Mouse (Mus musculus): ENCODE results near the gene Zfp189. TPM values are rescaled to one million over a fixed set of nuclear protein-coding genes. Genes with fewer than 3 reads are reported as not detected.
A peak's percentile ranks its signal among the peaks of the same experiment; 100 is the strongest.
"Not testable (repeated sequence)": the region's sequence is repeated elsewhere in the genome, so short reads cannot be mapped to it uniquely, and the experiment has no call there.

Zfp189 gene
- polyA plus RNA-seq (2012; ENCODE audit: insufficient read depth, insufficient read length, missing spikeins), result 4.7 and 7.5 TPM in 2 replicates

GRCm38 (mm10) chr4:49520572-49521340 is at the start of gene Zfp189, which contains the start of gene Mrpl50:
Gene Zfp189 (plus strand): TSS chr4:49521176.
Gene Mrpl50 (minus strand): TSS chr4:49521093.
- Histone ChIP-seq H3K4me1 (ENCODE audit: control insufficient read depth, insufficient read depth, insufficient read length, low read length) (peaks cover 6% of the 10 kb centered on the region), H3K4me3 (ENCODE audit: insufficient read depth, low read depth, low read length) (peak within 1 kb of the TSS; percentile 85), H3K27ac (replicated peaks; ENCODE audit: low read depth, low read length) (peak within 1 kb of the TSS; percentile 78)

DNA sequence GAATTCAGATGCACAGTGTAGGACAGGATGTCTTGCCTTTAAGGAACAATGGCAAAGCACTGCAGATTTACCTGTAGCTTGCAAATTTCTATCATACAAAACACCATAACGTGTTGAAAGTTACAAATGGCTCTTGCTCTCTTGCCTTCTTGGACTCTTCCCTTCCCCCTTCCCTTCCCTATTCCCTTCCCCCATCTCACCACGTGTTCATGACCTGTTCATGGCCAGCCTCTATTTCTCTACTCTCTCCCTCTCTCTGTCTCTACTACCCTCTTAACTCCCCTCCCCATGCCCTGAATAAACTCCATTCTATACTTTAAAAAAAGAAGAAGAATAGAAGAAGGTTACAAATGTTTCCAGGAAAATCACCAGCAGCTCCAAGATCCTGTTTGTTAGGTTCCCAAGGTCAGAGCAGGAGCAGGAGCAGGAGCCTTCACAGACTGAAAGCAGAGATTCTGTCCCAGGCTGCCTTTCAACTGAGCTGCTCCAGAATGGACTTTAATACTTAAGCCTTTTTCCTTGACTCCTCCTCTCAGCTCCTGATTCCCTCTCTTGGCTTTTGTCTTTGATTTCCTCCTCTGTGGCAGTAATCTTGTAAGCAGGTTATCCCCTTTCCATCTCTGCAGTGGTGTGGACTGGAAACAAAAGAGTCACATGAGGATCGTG is 47.4 kb upstream of the Zfp189 start, which contains the start of gene Acnat1:
Acnat1 (minus strand) TSS at position 478 of the 666 bp plus-strand sequence.
- no peaks in the 10 kb centered on the region for H3K4me1 ChIP-seq (ENCODE audit: control insufficient read depth, insufficient read depth, insufficient read length, low read length)
- H3K27ac ChIP-seq (replicated peaks; ENCODE audit: low read depth, low read length), result no peak within 1 kb of the TSS
- no peak within 1 kb of the TSS for H3K4me3 ChIP-seq (ENCODE audit: insufficient read depth, low read depth, low read length)

DNA sequence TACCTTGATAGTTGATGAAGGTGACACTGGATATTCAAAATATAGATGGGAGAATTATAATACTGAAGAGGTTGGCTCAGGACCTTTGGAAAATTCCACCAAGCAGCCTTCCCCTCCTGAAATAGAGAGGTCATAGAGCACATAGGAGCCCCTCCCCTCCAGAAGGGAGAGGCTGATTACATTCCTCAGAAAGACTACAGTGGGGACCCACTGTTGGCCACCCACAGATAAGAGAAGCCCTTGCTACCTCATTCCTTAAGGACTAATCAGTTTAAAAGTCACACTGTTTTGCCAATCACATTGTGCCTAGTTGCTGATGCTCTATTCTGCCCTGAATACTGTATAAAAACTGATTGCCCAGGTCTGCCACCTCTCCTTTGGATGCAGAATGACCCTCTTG is 46.4 kb upstream of the Zfp189 start:
- H3K4me3 ChIP-seq (ENCODE audit: insufficient read depth, low read depth, low read length), result no peak overlapping the region
- H3K27ac ChIP-seq (replicated peaks; ENCODE audit: low read depth, low read length), result no peak overlapping the region
- H3K4me1 ChIP-seq (ENCODE audit: control insufficient read depth, insufficient read depth, insufficient read length, low read length), result no peaks in the 10 kb centered on the region

- no peak overlapping the region for H3K27ac ChIP-seq (replicated peaks; ENCODE audit: low read depth, low read length)
- H3K4me3 ChIP-seq (ENCODE audit: insufficient read depth, low read depth, low read length), result peak overlapping the region; percentile 36; the same call in 1 of the 2 replicates
Measured at GRCm38 (mm10) chr4:49478118-49478877, 42.7 kb upstream of the Zfp189 start.

DNA sequence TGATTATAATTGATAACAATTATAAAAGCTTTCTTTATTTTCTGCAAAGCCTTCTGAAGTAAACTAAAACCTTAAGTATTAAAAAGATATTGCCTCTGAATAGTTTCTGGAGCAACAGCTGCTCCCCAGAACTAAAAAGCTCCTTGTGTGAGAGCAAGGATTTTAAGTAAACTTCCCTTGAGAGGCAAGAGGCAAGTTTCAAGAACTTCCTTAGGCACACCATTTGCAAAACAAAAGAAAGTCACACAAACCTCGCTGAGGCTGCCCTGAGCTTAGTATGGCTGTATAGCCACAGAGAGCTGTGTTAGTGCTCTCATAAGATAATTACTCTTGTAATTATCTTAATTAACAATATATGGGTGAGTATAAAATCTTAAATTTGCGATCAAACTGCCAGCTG is 41.9 kb upstream of the Zfp189 start:
- not testable (repeated sequence) for H3K4me3 ChIP-seq (ENCODE audit: insufficient read depth, low read depth, low read length); H3K27ac ChIP-seq (replicated peaks; ENCODE audit: low read depth, low read length); H3K4me1 ChIP-seq (ENCODE audit: control insufficient read depth, insufficient read depth, insufficient read length, low read length)

More at GRCm38 (mm10) chr4:49478118-49478877, 42.7 kb upstream of the Zfp189 start:
- no peaks in the 10 kb centered on the region for H3K4me1 ChIP-seq (ENCODE audit: control insufficient read depth, insufficient read depth, insufficient read length, low read length)

GRCm38 (mm10) chr4:49480104-49480760 is 40.7 kb upstream of the Zfp189 start:
- H3K4me3 ChIP-seq (ENCODE audit: insufficient read depth, low read depth, low read length), result no peak overlapping the region
- no peaks in the 10 kb centered on the region for H3K4me1 ChIP-seq (ENCODE audit: control insufficient read depth, insufficient read depth, insufficient read length, low read length)
- H3K27ac ChIP-seq (replicated peaks; ENCODE audit: low read depth, low read length), result no peak overlapping the region

- Histone ChIP-seq H3K4me3 (ENCODE audit: insufficient read depth, low read depth, low read length) (no peak overlapping the region), H3K27ac (replicated peaks; ENCODE audit: low read depth, low read length) (no peak overlapping the region), H3K4me1 (ENCODE audit: control insufficient read depth, insufficient read depth, insufficient read length, low read length) (no peaks in the 10 kb centered on the region)
Measured at GRCm38 (mm10) chr4:49480896-49481295, 40.1 kb upstream of the Zfp189 start.

DNA sequence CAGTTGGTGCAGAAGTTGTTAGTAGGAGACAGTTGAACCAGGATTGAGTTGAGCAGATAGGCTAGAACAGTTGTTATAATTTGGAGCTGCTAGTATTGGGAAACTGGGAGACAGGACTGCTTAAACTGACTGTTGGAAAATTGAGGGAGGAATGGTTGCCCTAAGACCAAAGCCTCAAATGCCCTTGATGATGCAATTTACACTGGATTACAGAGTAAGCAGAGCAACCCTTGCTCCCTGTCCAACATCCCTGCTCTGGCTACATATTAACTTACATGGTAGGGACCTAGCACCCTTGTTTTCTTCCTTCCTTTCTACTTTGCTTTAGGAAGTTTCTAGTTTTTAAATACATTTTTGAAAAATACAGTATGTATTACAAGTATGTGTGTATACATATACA is 35.5 kb upstream of the Zfp189 start:
- no peak overlapping the region for H3K4me3 ChIP-seq (ENCODE audit: insufficient read depth, low read depth, low read length)
- H3K27ac ChIP-seq (replicated peaks; ENCODE audit: low read depth, low read length), result no peak overlapping the region
- no peaks in the 10 kb centered on the region for H3K4me1 ChIP-seq (ENCODE audit: control insufficient read depth, insufficient read depth, insufficient read length, low read length)

DNA sequence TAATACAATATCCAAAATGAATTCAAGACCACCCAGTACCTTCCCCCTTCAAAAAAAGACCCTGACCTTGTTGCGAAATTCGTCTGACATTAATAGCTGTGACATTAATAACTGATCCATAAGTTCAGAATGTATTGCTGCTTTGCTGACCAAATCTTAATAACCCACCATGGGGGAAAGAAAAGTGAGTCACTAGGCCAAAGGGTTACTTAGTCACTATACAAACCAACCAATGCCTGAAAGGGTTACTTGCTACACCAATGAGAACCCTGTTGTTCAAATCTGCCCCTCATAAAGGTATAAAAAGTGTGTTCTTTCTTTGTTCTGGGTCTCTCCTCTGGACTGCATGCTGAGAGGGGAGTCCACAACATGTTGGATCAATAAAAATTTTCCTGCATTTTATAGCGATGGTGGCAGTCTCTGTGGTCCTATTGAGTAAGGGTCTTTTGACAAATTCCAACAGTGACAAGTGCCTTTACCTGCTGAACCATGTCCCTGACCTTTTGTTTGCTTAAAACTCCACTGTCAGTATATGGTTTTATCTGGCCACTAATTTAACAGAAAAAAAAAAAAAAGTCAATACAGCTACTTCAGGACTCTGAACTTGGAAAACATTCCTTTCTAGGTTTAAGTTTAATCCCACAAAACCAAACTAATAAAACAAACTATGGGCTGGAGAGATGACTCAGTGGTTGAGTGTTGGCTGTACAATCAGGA is 34.9 kb upstream of the Zfp189 start:
- not testable (repeated sequence) for H3K4me3 ChIP-seq (ENCODE audit: insufficient read depth, low read depth, low read length); H3K4me1 ChIP-seq (ENCODE audit: control insufficient read depth, insufficient read depth, insufficient read length, low read length); H3K27ac ChIP-seq (replicated peaks; ENCODE audit: low read depth, low read length)

- Histone ChIP-seq H3K4me3 (ENCODE audit: insufficient read depth, low read depth, low read length) (no peak overlapping the region), H3K27ac (replicated peaks; ENCODE audit: low read depth, low read length) (no peak overlapping the region)
Measured at GRCm38 (mm10) chr4:49503563-49503962, 17.4 kb upstream of the Zfp189 start.

GRCm38 (mm10) chr4:49506386-49506785 is 14.6 kb upstream of the Zfp189 start, which contains the start of gene Baat:
Gene Baat (minus strand): TSS chr4:49506557.
- Histone ChIP-seq H3K4me1 (ENCODE audit: control insufficient read depth, insufficient read depth, insufficient read length, low read length) (no peaks in the 10 kb centered on the region), H3K27ac (replicated peaks; ENCODE audit: low read depth, low read length) (no peak within 1 kb of the TSS), H3K4me3 (ENCODE audit: insufficient read depth, low read depth, low read length) (no peak within 1 kb of the TSS)

More at GRCm38 (mm10) chr4:49503563-49503962, 17.4 kb upstream of the Zfp189 start:
- H3K4me1 ChIP-seq (ENCODE audit: control insufficient read depth, insufficient read depth, insufficient read length, low read length), result no peaks in the 10 kb centered on the region

DNA sequence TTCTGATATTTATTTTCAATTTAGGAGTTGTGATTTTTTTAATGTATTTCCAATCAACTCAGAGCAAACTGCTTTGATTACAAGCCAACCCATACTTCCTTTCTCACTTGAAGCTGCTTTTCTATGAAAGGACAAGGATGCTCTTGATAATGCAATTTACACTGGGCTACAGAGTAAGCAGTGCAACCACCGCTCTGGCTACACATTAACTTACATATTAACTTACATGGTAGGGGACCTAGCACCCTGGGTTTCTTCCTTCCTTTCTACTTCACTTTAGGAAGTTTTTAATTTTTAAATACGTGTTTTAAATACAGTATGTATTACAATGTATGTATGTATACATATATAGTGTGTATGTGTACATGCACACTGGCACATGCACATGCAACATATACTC is 11.8 kb upstream of the Zfp189 start:
- Histone ChIP-seq H3K4me1 (ENCODE audit: control insufficient read depth, insufficient read depth, insufficient read length, low read length) (no peaks in the 10 kb centered on the region), H3K4me3 (ENCODE audit: insufficient read depth, low read depth, low read length) (no peak overlapping the region), H3K27ac (replicated peaks; ENCODE audit: low read depth, low read length) (no peak overlapping the region)

DNA sequence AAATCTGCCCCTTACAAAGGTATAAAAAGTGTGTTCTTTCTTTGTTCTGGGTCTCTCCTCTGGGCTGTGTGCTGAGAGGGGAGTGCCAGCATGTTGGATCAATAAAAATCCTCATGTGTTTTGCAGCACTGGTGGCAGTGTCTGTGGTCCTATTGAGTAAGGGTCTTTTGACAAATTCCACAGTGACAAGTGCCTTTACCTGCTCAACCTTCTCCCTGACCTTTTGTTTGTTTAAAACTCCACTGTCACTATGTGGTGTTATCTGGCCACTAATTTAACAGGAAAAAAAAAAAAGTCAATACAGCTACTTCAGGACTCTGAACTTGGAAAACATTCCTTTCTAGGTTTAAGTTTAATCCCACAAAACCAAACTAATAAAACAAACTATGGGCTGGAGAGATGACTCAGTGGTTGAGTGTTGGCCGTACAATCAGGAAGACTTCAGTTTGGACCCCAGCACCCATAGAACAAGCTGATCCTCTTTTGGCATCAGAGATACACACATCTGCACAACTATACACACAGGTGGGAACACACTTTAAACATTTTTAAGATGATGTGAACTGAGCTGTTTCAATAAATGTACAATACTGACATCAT is 10.6 kb upstream of the Zfp189 start:
- H3K4me1 ChIP-seq (ENCODE audit: control insufficient read depth, insufficient read depth, insufficient read length, low read length); H3K4me3 ChIP-seq (ENCODE audit: insufficient read depth, low read depth, low read length); H3K27ac ChIP-seq (replicated peaks; ENCODE audit: low read depth, low read length): not testable (repeated sequence)

DNA sequence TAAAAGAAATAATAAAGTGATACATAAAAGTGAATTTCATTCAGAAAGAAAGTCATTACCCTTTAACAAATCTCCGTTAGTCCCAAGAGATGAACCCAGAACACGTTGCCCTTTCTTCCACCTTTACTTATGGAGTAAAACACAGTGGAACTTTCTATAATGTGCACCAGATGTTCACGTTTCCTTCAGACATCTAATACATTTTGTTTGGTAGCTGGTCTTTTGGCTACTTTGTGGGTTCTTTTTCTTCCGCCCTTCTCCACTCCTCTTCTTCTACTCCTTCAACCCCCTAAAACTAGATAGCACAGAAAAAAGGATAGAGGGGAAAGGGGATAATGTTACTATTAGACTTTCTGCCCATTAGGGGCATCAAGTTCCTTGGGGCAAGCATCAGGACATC is 8.3 kb upstream of the Zfp189 start:
- H3K27ac ChIP-seq (replicated peaks; ENCODE audit: low read depth, low read length), result no peak overlapping the region
- H3K4me3 ChIP-seq (ENCODE audit: insufficient read depth, low read depth, low read length), result no peak overlapping the region
- H3K4me1 ChIP-seq (ENCODE audit: control insufficient read depth, insufficient read depth, insufficient read length, low read length), result no peaks in the 10 kb centered on the region

Measured in brown adipose tissue, adult 24 weeks (tissue).